Mouse (Mus musculus) hindbrain, postnatal 0 days (tissue): Measurements from ENCODE around the gene Olfr800. TPM values are rescaled to one million over a fixed set of nuclear protein-coding genes. Genes with fewer than 3 reads are reported as not detected.

ENCODE experiments used
- ATAC-seq: fragments of 200-750 bp; cut with Nextera tagmentation; 2 replicates; pipeline ENCODE4 v1.8.0; 2017; ENCODE audit warnings: mild to moderate bottlenecking, moderate TSS enrichment, moderate library complexity
- DNase-seq: peaks from one replicate; pipeline ENCODE4 v3.0.0-alpha.2; 2015; ENCODE audit warnings: low spot score
- H3K27ac ChIP-seq: fragments of 300-500 bp; sonication (generic); 2 replicates; pipeline ENCODE4 v1.5.1; 2014; ENCODE audit warnings: mild to moderate bottlenecking
- H3K27me3 ChIP-seq: fragments of 300-500 bp; sonication (generic); 2 replicates; pipeline ENCODE4 v1.6.1; 2014; ENCODE audit warnings: low read length, mixed read lengths; ENCODE audit not compliant: insufficient read depth
- H3K36me3 ChIP-seq: fragments of 300-500 bp; sonication (generic); 2 replicates; pipeline ENCODE4 v1.6.1; 2014; ENCODE audit warnings: low read length, mixed read lengths; ENCODE audit not compliant: insufficient read depth
- H3K4me1 ChIP-seq: fragments of 300-500 bp; sonication (generic); 2 replicates; pipeline ENCODE4 v1.6.1; 2014; ENCODE audit warnings: antibody characterized with exemption, low read length, mixed read lengths; ENCODE audit not compliant: insufficient read depth
- H3K4me2 ChIP-seq: fragments of 300-500 bp; sonication (generic); 2 replicates; pipeline ENCODE4 v1.6.1; 2014; ENCODE audit warnings: low read depth, mild to moderate bottlenecking, low read length, moderate library complexity, mixed read lengths
- H3K4me3 ChIP-seq: fragments of 300-500 bp; sonication (generic); 2 replicates; pipeline ENCODE4 v1.5.1; 2014; ENCODE audit warnings: low read length
- H3K9ac ChIP-seq: fragments of 300-500 bp; sonication (generic); replicated peaks from 2 replicates; pipeline ENCODE4 v1.6.1; 2014; ENCODE audit warnings: mild to moderate bottlenecking, low read length, moderate library complexity, mixed read lengths
- H3K9me3 ChIP-seq: fragments of 300-500 bp; sonication (generic); 2 replicates; pipeline ENCODE4 v1.6.1; 2016; ENCODE audit warnings: low read length, mixed read lengths
- CTCF ChIP-seq: IDR thresholded peaks from 2 replicates; pipeline ENCODE4 v1.5.1; 2016; ENCODE audit warnings: antibody characterized with exemption, control low read depth, low read depth
- WGBS: fragments of 180-500 bp; shearing (Covaris S2); extraction: QIAGEN DNeasy Blood & Tissue Kit; methylation state at CpG from one replicate; pipeline ENCODE4 v1.1.7; 2014; 5-methylcytosine and 5-hydroxymethylcytosine counted together
- polyA plus RNA-seq: library from polyadenylated mRNA; unstranded; fragments of >200 nt; fragmentation: Nextera tagmentation; extraction: Ambion mirVana; gene quantifications from 2 replicates; pipeline ENCODE4 v1.2.1, GENCODE M21; 2015
- total RNA-seq: library from RNA; depleted of rRNA; stranded (reverse); fragments of >200 nt; gene quantifications from 2 replicates; pipeline ENCODE4 v1.2.3, GENCODE M21; 2014; rRNA removed

Gene Olfr800
- total RNA-seq (not detected in 2 replicates), polyA plus RNA-seq (not detected in 2 replicates)

DNA sequence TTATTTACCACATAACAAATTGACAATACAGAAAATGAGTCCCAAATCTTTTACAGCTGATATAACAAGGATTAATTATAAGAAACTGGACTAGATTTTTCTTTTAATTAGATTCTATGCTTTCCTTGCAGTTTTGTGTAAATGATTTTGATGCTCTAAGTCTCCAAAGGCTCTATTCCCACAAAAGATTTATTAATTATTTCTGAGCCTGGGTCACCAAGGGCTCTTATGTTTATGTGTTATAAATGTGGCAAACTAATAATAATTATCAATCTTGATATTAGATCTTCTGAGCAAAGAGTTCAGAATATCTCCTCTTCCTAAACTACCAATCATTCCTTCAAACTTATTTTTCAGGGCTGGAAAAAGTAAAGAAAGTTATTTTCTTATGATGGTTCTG is at the start of gene Olfr800:
Olfr800 (plus strand) TSS at position 301 of the 400 bp plus-strand sequence.
- Histone ChIP-seq H3K9ac (no peak within 1 kb of the TSS), H3K27ac (no peak within 1 kb of the TSS), H3K27me3 (no peaks in the 10 kb centered on the region), H3K4me1 (no peaks in the 10 kb centered on the region), H3K4me2 (no peak within 1 kb of the TSS), H3K9me3 (no peaks in the 10 kb centered on the region), H3K4me3 (no peak within 1 kb of the TSS), H3K36me3 (no peaks in the 10 kb centered on the region)
- no peak for ATAC-seq
- no peak for TF ChIP-seq CTCF
- DNase-seq: no peak

DNA sequence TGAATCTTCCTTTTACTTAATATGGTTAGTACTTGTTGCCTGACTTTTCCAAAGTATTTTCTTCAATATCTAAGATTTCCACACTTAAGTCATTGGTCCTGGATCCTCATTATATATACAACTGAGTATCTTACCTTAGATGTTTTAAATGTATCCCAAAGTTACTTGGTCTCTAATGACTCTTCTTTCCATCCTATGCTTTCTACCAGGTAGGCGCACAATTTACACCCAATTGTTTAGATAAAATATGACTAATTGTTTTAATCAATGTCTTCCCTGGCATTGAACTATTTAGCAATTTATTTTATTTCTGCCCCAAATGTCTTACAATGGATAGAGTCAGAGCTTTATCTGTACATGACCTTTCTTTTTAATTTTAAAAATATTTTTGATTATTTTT is 45.0 kb upstream of the Olfr800 start, which contains the start of gene Olfr796:
Olfr796 (minus strand) TSS at position 101 of the 400 bp plus-strand sequence.
- Histone ChIP-seq H3K4me1 (no peaks in the 10 kb centered on the region), H3K9ac (no peak within 1 kb of the TSS), H3K27me3 (no peaks in the 10 kb centered on the region), H3K36me3 (no peaks in the 10 kb centered on the region), H3K4me2 (no peak within 1 kb of the TSS), H3K4me3 (no peak within 1 kb of the TSS), H3K9me3 (no peaks in the 10 kb centered on the region), H3K27ac (no peak within 1 kb of the TSS)
- TF ChIP-seq CTCF: no peak
- DNase-seq (no peak), ATAC-seq (no peak)
- WGBS: 95% methylated on average over 1 of the region's 1 CpGs

DNA sequence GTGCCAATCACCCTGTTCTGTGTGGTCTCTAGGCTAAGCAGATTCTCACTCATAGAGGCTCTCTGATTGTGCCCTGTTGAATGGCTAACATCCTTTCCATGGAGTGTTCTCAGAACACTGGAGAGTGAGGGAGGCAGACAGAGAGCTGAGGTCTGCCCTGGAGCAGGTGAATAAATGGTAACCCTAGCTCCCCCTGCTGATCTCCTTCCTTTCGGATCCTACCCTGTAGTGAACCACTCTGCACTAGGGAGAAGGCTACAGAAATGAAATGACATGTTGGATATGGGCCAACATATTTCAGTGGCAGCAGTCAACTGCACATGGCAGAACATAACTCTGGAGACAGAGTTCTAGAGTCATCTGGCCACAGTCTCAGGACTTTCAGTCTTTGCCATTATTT is 35.8 kb upstream of the Olfr800 start:
- H3K36me3 ChIP-seq: no peaks in the 10 kb centered on the region
- no peaks in the 10 kb centered on the region; the same call in 1 of the 2 replicates for H3K4me1 ChIP-seq
- TF ChIP-seq CTCF: no peak
- ATAC-seq: 0 out of 2 replicates have a peak, but pooled peaks have one; percentile 10
- no peaks in the 10 kb centered on the region for H3K9me3 ChIP-seq
- WGBS: 5% methylated on average over 1 of the region's 1 CpGs
- no peaks in the 10 kb centered on the region for H3K27me3 ChIP-seq
- DNase-seq: peak; percentile 10
- no peak overlapping the region for H3K27ac ChIP-seq
- H3K9ac ChIP-seq: no peak overlapping the region
- no peak overlapping the region for H3K4me3 ChIP-seq
- no peak overlapping the region for H3K4me2 ChIP-seq

DNA sequence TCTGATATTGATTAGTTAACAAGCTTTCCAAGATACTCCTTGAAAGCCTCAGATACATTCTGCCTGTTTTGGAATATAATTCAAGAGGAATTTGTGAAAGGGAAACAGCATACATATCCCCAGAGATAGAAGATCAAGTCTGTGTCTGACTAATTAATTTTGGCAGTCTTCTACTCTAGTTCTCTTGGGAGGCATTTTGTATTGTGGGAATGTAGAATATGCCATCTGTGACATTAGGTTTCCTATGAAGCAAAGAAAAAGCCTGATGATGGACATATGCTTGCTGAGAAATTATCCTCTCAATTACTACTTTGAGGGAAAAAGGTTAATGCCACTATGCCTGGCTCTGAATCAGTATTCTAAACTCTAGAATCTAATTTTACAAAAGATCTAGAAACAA is 34.2 kb upstream of the Olfr800 start:
- no peak overlapping the region for H3K4me2 ChIP-seq
- H3K27me3 ChIP-seq: no peaks in the 10 kb centered on the region
- no peaks in the 10 kb centered on the region; the same call in 1 of the 2 replicates for H3K4me1 ChIP-seq
- no peak overlapping the region for H3K4me3 ChIP-seq
- no peak for TF ChIP-seq CTCF
- H3K27ac ChIP-seq: no peak overlapping the region
- no peaks in the 10 kb centered on the region for H3K36me3 ChIP-seq
- no peak overlapping the region for H3K9ac ChIP-seq
- DNase-seq (peak; percentile 35), ATAC-seq (no peak)
- no peaks in the 10 kb centered on the region for H3K9me3 ChIP-seq

DNA sequence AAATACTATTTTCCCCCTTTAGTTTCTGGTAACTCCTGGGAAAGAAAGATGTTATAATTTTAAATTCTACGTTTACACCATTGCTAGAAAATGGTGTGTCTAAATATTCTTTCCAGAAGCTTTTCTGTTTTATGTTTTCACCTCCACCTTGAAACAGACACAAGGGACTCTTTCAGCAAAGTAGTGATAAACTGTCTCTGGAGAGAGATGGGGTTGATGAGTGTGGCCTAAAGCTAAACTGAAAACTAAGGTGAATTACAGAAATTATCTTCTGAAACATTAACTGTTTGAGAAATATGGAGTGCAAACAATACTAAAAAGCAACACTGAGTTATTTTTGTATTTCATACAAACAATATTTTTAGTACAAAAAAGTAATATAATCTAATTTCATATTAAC is 29.7 kb upstream of the Olfr800 start, which contains the start of gene Olfr798:
Olfr798 (minus strand) TSS at position 101 of the 400 bp plus-strand sequence.
- Histone ChIP-seq H3K9me3 (no peaks in the 10 kb centered on the region), H3K27me3 (no peaks in the 10 kb centered on the region), H3K4me2 (no peak within 1 kb of the TSS), H3K4me1 (no peaks in the 10 kb centered on the region), H3K27ac (no peak within 1 kb of the TSS), H3K36me3 (no peaks in the 10 kb centered on the region), H3K9ac (no peak within 1 kb of the TSS), H3K4me3 (no peak within 1 kb of the TSS)
- WGBS: 76% methylated on average over 1 of the region's 1 CpGs
- no peak for ATAC-seq
- DNase-seq: no peak
- no peak for TF ChIP-seq CTCF

DNA sequence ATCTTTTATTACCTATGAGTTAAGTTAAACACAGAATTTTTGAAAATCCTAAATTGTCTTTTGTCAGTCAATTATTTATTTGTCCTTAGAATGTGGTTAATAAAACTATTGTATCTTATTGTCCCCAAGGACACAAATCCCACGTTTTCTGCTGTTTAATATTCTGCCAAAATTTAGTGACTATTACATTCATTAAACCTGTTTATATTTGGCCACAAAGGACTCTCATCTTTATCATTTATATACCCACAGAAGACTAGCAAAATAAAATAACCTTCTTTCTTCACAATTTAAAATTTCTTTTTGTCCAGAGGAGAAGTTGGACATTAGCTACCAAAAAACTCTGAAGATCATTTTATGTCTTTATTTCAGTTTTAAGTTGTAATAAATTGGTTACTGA is 20.3 kb upstream of the Olfr800 start, which contains the start of gene Olfr799:
Olfr799 (plus strand) TSS at position 301 of the 400 bp plus-strand sequence.
- Histone ChIP-seq H3K9ac (no peak within 1 kb of the TSS), H3K36me3 (no peaks in the 10 kb centered on the region), H3K27me3 (no peaks in the 10 kb centered on the region), H3K9me3 (no peaks in the 10 kb centered on the region), H3K4me3 (no peak within 1 kb of the TSS), H3K27ac (no peak within 1 kb of the TSS), H3K4me2 (no peak within 1 kb of the TSS), H3K4me1 (no peaks in the 10 kb centered on the region)
- DNase-seq (no peak), ATAC-seq (no peak)
- no peak for TF ChIP-seq CTCF
- 25% methylated on average over 1 of the region's 1 CpGs for WGBS

DNA sequence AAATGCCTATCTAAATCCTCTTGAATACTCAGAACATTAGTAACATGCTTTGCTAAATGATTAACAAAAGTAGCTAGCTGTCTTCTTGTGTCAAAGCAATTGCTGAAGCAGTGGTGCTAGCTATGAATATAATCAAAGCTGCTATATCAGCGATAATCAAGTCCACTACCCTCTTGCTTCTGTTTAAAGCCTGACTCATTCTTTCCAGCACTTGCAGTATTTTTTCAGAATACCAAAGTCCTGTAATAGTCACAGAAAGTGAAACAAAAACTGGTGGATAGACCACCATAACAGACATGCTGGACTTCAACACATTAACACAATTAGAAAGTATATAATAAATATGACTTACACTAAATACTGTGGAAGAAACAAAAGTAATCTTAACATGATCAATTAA is 5.7 kb upstream of the Olfr800 start:
- no peak overlapping the region for H3K4me3 ChIP-seq
- no peaks in the 10 kb centered on the region for H3K27me3 ChIP-seq
- DNase-seq (no peak), ATAC-seq (no peak)
- no peak overlapping the region for H3K27ac ChIP-seq
- no peak overlapping the region for H3K9ac ChIP-seq
- H3K36me3 ChIP-seq: no peaks in the 10 kb centered on the region
- no peak overlapping the region for H3K4me2 ChIP-seq
- 90% methylated on average over 1 of the region's 1 CpGs for WGBS
- H3K4me1 ChIP-seq: no peaks in the 10 kb centered on the region
- no peaks in the 10 kb centered on the region for H3K9me3 ChIP-seq
- TF ChIP-seq CTCF: no peak
